Mouse (Mus musculus): ENCODE measurements around the gene Vmn1r26. TPM values are rescaled to one million over a fixed set of nuclear protein-coding genes. Genes with fewer than 3 reads are reported as not detected.
"Not testable (repeated sequence)": the region's sequence is repeated elsewhere in the genome, so short reads cannot be mapped to it uniquely, and the experiment has no call there.

Vmn1r26 gene
- not detected in 2 replicates for polyA plus RNA-seq (2012; ENCODE audit: insufficient read depth, insufficient read length, low replicate concordance, missing spikeins)

- 93% methylated on average over 1 of the region's 1 CpGs for WGBS
- Histone ChIP-seq H3K4me1 (ENCODE audit: control insufficient read depth, insufficient read depth, low read length) (no peaks in the 10 kb centered on the region), H3K4me3 (ENCODE audit: insufficient read depth, low read depth, low read length) (no peak within 1 kb of the TSS), H3K27ac (ENCODE audit: insufficient read depth, low read depth, low read length) (no peak within 1 kb of the TSS)
- TF ChIP-seq POLR2A (IDR thresholded peaks at IDR 0.05; ENCODE audit: insufficient read depth, low read depth, low read length) (no peak), CTCF (IDR thresholded peaks at IDR 0.05; ENCODE audit: insufficient read depth, low read depth, low read length) (no peak)
Measured at GRCm38 (mm10) chr6:58015059-58015458, at the start of gene Vmn1r26. TSS of gene Vmn1r26 (minus strand) at chr6:58015159.

- TF ChIP-seq CTCF (IDR thresholded peaks at IDR 0.05; ENCODE audit: insufficient read depth, low read depth, low read length): no peak
- TF ChIP-seq POLR2A (IDR thresholded peaks at IDR 0.05; ENCODE audit: insufficient read depth, low read depth, low read length): no peak
- Histone ChIP-seq H3K4me1 (ENCODE audit: control insufficient read depth, insufficient read depth, low read length) (no peaks in the 10 kb centered on the region), H3K4me3 (ENCODE audit: insufficient read depth, low read depth, low read length) (no peak overlapping the region), H3K27ac (ENCODE audit: insufficient read depth, low read depth, low read length) (no peak overlapping the region)
Measured at GRCm38 (mm10) chr6:58044025-58044424, 29.1 kb upstream of the Vmn1r26 start.

GRCm38 (mm10) chr6:58017478-58017877 is 2.5 kb upstream of the Vmn1r26 start:
- not testable (repeated sequence) for H3K4me1 ChIP-seq (ENCODE audit: control insufficient read depth, insufficient read depth, low read length); H3K27ac ChIP-seq (ENCODE audit: insufficient read depth, low read depth, low read length); H3K4me3 ChIP-seq (ENCODE audit: insufficient read depth, low read depth, low read length)
- WGBS: 94% methylated on average over 21 of the region's 21 CpGs

- Histone ChIP-seq H3K4me3 (ENCODE audit: insufficient read depth, low read depth, low read length) (no peak within 1 kb of the TSS), H3K4me1 (ENCODE audit: control insufficient read depth, insufficient read depth, low read length) (no peaks in the 10 kb centered on the region), H3K27ac (ENCODE audit: insufficient read depth, low read depth, low read length) (no peak within 1 kb of the TSS)
- 65% methylated on average over 3 of the region's 3 CpGs for WGBS
- no peak for TF ChIP-seq POLR2A (IDR thresholded peaks at IDR 0.05; ENCODE audit: insufficient read depth, low read depth, low read length)
- TF ChIP-seq CTCF (IDR thresholded peaks at IDR 0.05; ENCODE audit: insufficient read depth, low read depth, low read length): no peak
Measured at GRCm38 (mm10) chr6:57980710-57981109, 34.2 kb downstream of the Vmn1r26 start, which contains the start of gene Vmn1r25. TSS of gene Vmn1r25 (minus strand) at chr6:57980810.

- 74% methylated on average over 1 of the region's 1 CpGs for WGBS
- not testable (repeated sequence) for H3K4me1 ChIP-seq (ENCODE audit: control insufficient read depth, insufficient read depth, low read length); H3K4me3 ChIP-seq (ENCODE audit: insufficient read depth, low read depth, low read length); H3K27ac ChIP-seq (ENCODE audit: insufficient read depth, low read depth, low read length)
Measured at GRCm38 (mm10) chr6:57961403-57961802, 53.6 kb downstream of the Vmn1r26 start, which contains the start of gene Vmn1r24. TSS of gene Vmn1r24 (minus strand) at chr6:57961503.

Other genes with a start within 250 kb of the Vmn1r26 start
- gene Vopp1, start 190.0 kb downstream of the Vmn1r26 start, polyA plus RNA-seq (2012; ENCODE audit: insufficient read depth, insufficient read length, low replicate concordance, missing spikeins): not detected in 2 replicates
- not detected in 2 replicates for gene Vmn1r21, start 164.8 kb downstream of the Vmn1r26 start, polyA plus RNA-seq (2012; ENCODE audit: insufficient read depth, insufficient read length, low replicate concordance, missing spikeins)
- not detected in 2 replicates for gene Vmn1r22, start 107.1 kb downstream of the Vmn1r26 start, polyA plus RNA-seq (2012; ENCODE audit: insufficient read depth, insufficient read length, low replicate concordance, missing spikeins)
- not detected in 2 replicates for gene Vmn1r23, start 88.3 kb downstream of the Vmn1r26 start, polyA plus RNA-seq (2012; ENCODE audit: insufficient read depth, insufficient read length, low replicate concordance, missing spikeins)
- not detected in 2 replicates for gene Vmn1r24, start 53.7 kb downstream of the Vmn1r26 start, polyA plus RNA-seq (2012; ENCODE audit: insufficient read depth, insufficient read length, low replicate concordance, missing spikeins)
- gene Vmn1r25, start 34.3 kb downstream of the Vmn1r26 start, polyA plus RNA-seq (2012; ENCODE audit: insufficient read depth, insufficient read length, low replicate concordance, missing spikeins): not detected in 2 replicates
- gene Vmn1r27, start 203.7 kb upstream of the Vmn1r26 start, polyA plus RNA-seq (2012; ENCODE audit: insufficient read depth, insufficient read length, low replicate concordance, missing spikeins): not detected in 2 replicates
- gene Vmn1r28, start 246.9 kb upstream of the Vmn1r26 start, polyA plus RNA-seq (2012; ENCODE audit: insufficient read depth, insufficient read length, low replicate concordance, missing spikeins): not detected in 2 replicates

Measured in olfactory bulb, adult 2 months (tissue).